Mouse (Mus musculus) C2C12 (cell line): ENCODE results near the gene Cpsf7. TPM values are rescaled to one million over a fixed set of nuclear protein-coding genes. Genes with fewer than 3 reads are reported as not detected.

Experiments used
- H3K27me3 ChIP-seq: one replicate; pipeline ENCODE4 v1.6.1; 2011; ENCODE audit not compliant: control insufficient read depth, insufficient read depth, insufficient read length
- H3K36me3 ChIP-seq: one replicate; pipeline ENCODE4 v1.6.1; 2011; ENCODE audit not compliant: control insufficient read depth, insufficient read depth
- H3K4me3 ChIP-seq: one replicate; pipeline ENCODE4 v1.5.1; 2011; ENCODE audit warnings: mild to moderate bottlenecking, control low read depth; ENCODE audit not compliant: poor library complexity, insufficient read depth, severe bottlenecking
- H3K79me2 ChIP-seq: one replicate; pipeline ENCODE4 v1.6.1; 2011; ENCODE audit not compliant: control insufficient read depth, insufficient read depth
- H3K79me3 ChIP-seq: one replicate; pipeline ENCODE4 v1.6.1; 2011; ENCODE audit warnings: low read depth, control low read depth
- H3ac ChIP-seq: one replicate; pipeline ENCODE3; 2011; ENCODE audit warnings: low read depth; ENCODE audit not compliant: control insufficient read depth, insufficient read length
- CEBPB ChIP-seq: IDR thresholded peaks from one replicate; pipeline ENCODE4 v1.6.1; 2011; ENCODE audit warnings: low read depth, mild to moderate bottlenecking, control low read depth, moderate library complexity
- CTCF ChIP-seq: IDR thresholded peaks from one replicate; pipeline ENCODE4 v1.5.1; 2011; ENCODE audit not compliant: control insufficient read depth, insufficient read depth, insufficient read length
- FOSL1 ChIP-seq: IDR thresholded peaks from one replicate; pipeline ENCODE4 v1.8.0; 2011; ENCODE audit warnings: mild to moderate bottlenecking, low read length; ENCODE audit not compliant: poor library complexity, insufficient read depth, severe bottlenecking
- MAX ChIP-seq: IDR thresholded peaks from one replicate; pipeline ENCODE4 v1.6.1; 2011; ENCODE audit warnings: mild to moderate bottlenecking, control low read depth
- MYOD1 ChIP-seq: IDR thresholded peaks from one replicate; pipeline ENCODE4 v1.6.1; 2011; ENCODE audit warnings: low read depth; ENCODE audit not compliant: control insufficient read depth, insufficient read length
- MYOG ChIP-seq: IDR thresholded peaks from one replicate; pipeline ENCODE4 v1.6.1; 2011; ENCODE audit not compliant: control insufficient read depth, insufficient read length; ENCODE audit errors: extremely low read depth
- USF1 ChIP-seq: IDR thresholded peaks from one replicate; pipeline ENCODE4 v1.6.1; 2011; ENCODE audit warnings: low read depth, mild to moderate bottlenecking, control low read depth, moderate library complexity
- polyA plus RNA-seq: library from polyadenylated mRNA; unstranded; fragments of >200 nt; fragmentation: generic; extraction: Trizol; gene quantifications from one replicate; pipeline ENCODE4 v1.2.1, GENCODE M21; 2012; ENCODE audit warnings: missing spikeins

Cpsf7 gene
- polyA plus RNA-seq, 1 experiment, result 26.5 TPM

- Histone ChIP-seq H3K79me2 (peaks cover 87% of the 10 kb centered on the region), H3K79me3 (peaks cover 54% of the 10 kb centered on the region), H3K36me3 (peaks cover 14% of the 10 kb centered on the region), H3ac (no peak overlapping the region), H3K4me3 (no peak overlapping the region), H3K27me3 (no peaks in the 10 kb centered on the region)
- TF ChIP-seq USF1 (no peak), CTCF (no peak), FOSL1 (no peak), MYOG (no peak), MYOD1 (no peak), MAX (no peak), CEBPB (no peak)
These were observed 3.1 kb upstream of the Cpsf7 start for GRCm38 (mm10) chr19:10521926-10522325.

- peaks cover 15% of the 10 kb centered on the region for H3K36me3 ChIP-seq
- no peak overlapping the region for H3K4me3 ChIP-seq
- H3K79me3 ChIP-seq, result peaks cover 71% of the 10 kb centered on the region
- H3K79me2 ChIP-seq, result peaks cover 96% of the 10 kb centered on the region
- H3K27me3 ChIP-seq, result no peaks in the 10 kb centered on the region
- H3ac ChIP-seq, result no peak overlapping the region
- TF ChIP-seq MYOD1 (no peak), CEBPB (no peak), FOSL1 (no peak), USF1 (no peak), MYOG (no peak), CTCF (no peak), MAX (no peak)
These were observed 1.5 kb upstream of the Cpsf7 start for GRCm38 (mm10) chr19:10523483-10524080.

GRCm38 (mm10) chr19:10524784-10525105 lies 321 bp upstream of the Cpsf7 start:
- Histone ChIP-seq H3K27me3 (no peaks in the 10 kb centered on the region), H3ac (peak overlapping the region; percentile 88), H3K4me3 (peak overlapping the region; percentile 94), H3K36me3 (peaks cover 26% of the 10 kb centered on the region), H3K79me3 (peaks cover 79% of the 10 kb centered on the region), H3K79me2 (peaks cover 96% of the 10 kb centered on the region)
- no peak for TF ChIP-seq USF1
- no peak for TF ChIP-seq MAX
- no peak for TF ChIP-seq MYOD1
- TF ChIP-seq CTCF, result no peak
- TF ChIP-seq FOSL1, result no peak
- no peak for TF ChIP-seq CEBPB
- no peak for TF ChIP-seq MYOG

GRCm38 (mm10) chr19:10525910-10526309 lies 844 bp downstream of the Cpsf7 start, which contains the start of gene Sdhaf2:
Gene Sdhaf2, minus strand, starts transcription at chr19:10526142.
- peaks cover 32% of the 10 kb centered on the region for H3K36me3 ChIP-seq
- H3K4me3 ChIP-seq, result peak within 1 kb of the TSS; percentile 94
- TF ChIP-seq MYOG, result no peak
- TF ChIP-seq MYOD1, result no peak
- TF ChIP-seq CEBPB, result no peak
- TF ChIP-seq CTCF, result no peak
- TF ChIP-seq MAX, result no peak
- no peak for TF ChIP-seq FOSL1
- TF ChIP-seq USF1, result no peak
- peaks cover 96% of the 10 kb centered on the region for H3K79me2 ChIP-seq
- no peaks in the 10 kb centered on the region for H3K27me3 ChIP-seq
- peak within 1 kb of the TSS; percentile 88 for H3ac ChIP-seq
- peaks cover 83% of the 10 kb centered on the region for H3K79me3 ChIP-seq

- no peaks in the 10 kb centered on the region for H3K27me3 ChIP-seq
These were observed 5.0 kb downstream of the Cpsf7 start for GRCm38 (mm10) chr19:10530082-10530481.

GRCm38 (mm10) chr19:10539454-10539853 lies 14.4 kb downstream of the Cpsf7 start:
- no peak for TF ChIP-seq USF1
- no peak for TF ChIP-seq MAX
- no peak for TF ChIP-seq FOSL1
- TF ChIP-seq MYOG, result no peak
- H3K36me3 ChIP-seq, result peaks cover 94% of the 10 kb centered on the region
- H3K4me3 ChIP-seq, result no peak overlapping the region
- no peaks in the 10 kb centered on the region for H3K27me3 ChIP-seq
- H3ac ChIP-seq, result no peak overlapping the region
- no peaks in the 10 kb centered on the region for H3K79me3 ChIP-seq
- H3K79me2 ChIP-seq, result no peaks in the 10 kb centered on the region

More at GRCm38 (mm10) chr19:10530082-10530481, 5.0 kb downstream of the Cpsf7 start:
- TF ChIP-seq CEBPB (no peak), MYOG (no peak), MAX (no peak), MYOD1 (no peak), USF1 (no peak), FOSL1 (no peak), CTCF (no peak)
- H3K4me3 ChIP-seq, result no peak overlapping the region
- H3K79me3 ChIP-seq, result peaks cover 65% of the 10 kb centered on the region
- H3ac ChIP-seq, result no peak overlapping the region
- H3K79me2 ChIP-seq, result peaks cover 79% of the 10 kb centered on the region
- peaks cover 69% of the 10 kb centered on the region for H3K36me3 ChIP-seq
